Mouse (Mus musculus): Measurements from ENCODE around the gene Wdr1. TPM values are rescaled to one million over a fixed set of nuclear protein-coding genes. Genes with fewer than 3 reads are reported as not detected.

The Wdr1 gene
- total RNA-seq, 1 experiment, result 232 TPM

GRCm38 (mm10) chr5:38550221-38550768 is 12.7 kb downstream of the Wdr1 start:
- no peak overlapping the region for H3K4me3 ChIP-seq (ENCODE audit: insufficient read depth in 1 of 2, low read depth in 1 of 2, low read length in 2 of 2, poor library complexity in 1 of 2, severe bottlenecking in 1 of 2)
- no peak for DNase-seq (ENCODE audit: low read depth, low spot score)
- H3K36me3 ChIP-seq (ENCODE audit: control insufficient read depth, insufficient read depth, low read length, poor library complexity, severe bottlenecking), result peaks cover 61% of the 10 kb centered on the region
- in situ Hi-C loops (cut with MboI; ENCODE audit: low sequenced_read_pairs in 2 of 2, unreplicated experiment in 2 of 2), result no loop called here
- H3K4me1 ChIP-seq (ENCODE audit: control insufficient read depth in 2 of 2, insufficient read depth in 2 of 2, low read length in 2 of 2, poor library complexity in 1 of 2), result peaks cover 0 to 18% of the 10 kb centered on the region in 2 experiments; a peak in 2 of 4 replicates
- H3K9ac ChIP-seq (ENCODE audit: insufficient read depth, low read depth, low read length, poor library complexity, severe bottlenecking), result no peak overlapping the region
- H3K27ac ChIP-seq (ENCODE audit: insufficient read depth, low read depth, low read length, poor library complexity, severe bottlenecking), result no peak overlapping the region
- H3K9me3 ChIP-seq (ENCODE audit: control insufficient read depth, insufficient read depth, low read depth, low read length), result no peaks in the 10 kb centered on the region
- TF ChIP-seq CHD2 (IDR thresholded peaks at IDR 0.05; ENCODE audit: low read depth, low read length) (no peak), MAFK (IDR thresholded peaks at IDR 0.05; ENCODE audit: insufficient read depth, low read depth, low read length) (no peak), ZC3H11A (IDR thresholded peaks at IDR 0.05; ENCODE audit: borderline replicate concordance, low read depth, low read length) (no peak), HCFC1 (IDR thresholded peaks at IDR 0.05; ENCODE audit: borderline replicate concordance, insufficient read depth, low read length) (no peak), ZNF384 (IDR thresholded peaks at IDR 0.05; ENCODE audit: low read depth, low read length) (no peak)

GRCm38 (mm10) chr5:38549461-38549909 is 13.5 kb downstream of the Wdr1 start:
- no peak overlapping the region for H3K27ac ChIP-seq (ENCODE audit: insufficient read depth, low read depth, low read length, poor library complexity, severe bottlenecking)
- peaks cover 59% of the 10 kb centered on the region for H3K36me3 ChIP-seq (ENCODE audit: control insufficient read depth, insufficient read depth, low read length, poor library complexity, severe bottlenecking)
- TF ChIP-seq CHD2 (IDR thresholded peaks at IDR 0.05; ENCODE audit: low read depth, low read length), result no peak
- TF ChIP-seq MAFK (IDR thresholded peaks at IDR 0.05; ENCODE audit: insufficient read depth, low read depth, low read length), result no peak
- TF ChIP-seq HCFC1 (IDR thresholded peaks at IDR 0.05; ENCODE audit: borderline replicate concordance, insufficient read depth, low read length), result no peak
- no peak for TF ChIP-seq ZC3H11A (IDR thresholded peaks at IDR 0.05; ENCODE audit: borderline replicate concordance, low read depth, low read length)
- TF ChIP-seq ZNF384 (IDR thresholded peaks at IDR 0.05; ENCODE audit: low read depth, low read length), result no peak
- H3K4me3 ChIP-seq (ENCODE audit: insufficient read depth in 1 of 2, low read depth in 1 of 2, low read length in 2 of 2, poor library complexity in 1 of 2, severe bottlenecking in 1 of 2), result no peak overlapping the region
- H3K9me3 ChIP-seq (ENCODE audit: control insufficient read depth, insufficient read depth, low read depth, low read length), result no peaks in the 10 kb centered on the region
- peaks cover 0 to 11% of the 10 kb centered on the region in 2 experiments; a peak in 2 of 4 replicates for H3K4me1 ChIP-seq (ENCODE audit: control insufficient read depth in 2 of 2, insufficient read depth in 2 of 2, low read length in 2 of 2, poor library complexity in 1 of 2)
- H3K9ac ChIP-seq (ENCODE audit: insufficient read depth, low read depth, low read length, poor library complexity, severe bottlenecking), result no peak overlapping the region
- DNase-seq (ENCODE audit: low read depth, low spot score), result no peak
- in situ Hi-C loops (cut with MboI; ENCODE audit: low sequenced_read_pairs in 2 of 2, unreplicated experiment in 2 of 2), result no loop called here

GRCm38 (mm10) chr5:38547375-38547774 is 15.6 kb downstream of the Wdr1 start:
- no peak for DNase-seq (ENCODE audit: low read depth, low spot score)
- no peak for TF ChIP-seq HCFC1 (IDR thresholded peaks at IDR 0.05; ENCODE audit: borderline replicate concordance, insufficient read depth, low read length)
- in situ Hi-C loops (cut with MboI; ENCODE audit: low sequenced_read_pairs in 2 of 2, unreplicated experiment in 2 of 2), result no loop called here
- H3K27ac ChIP-seq (ENCODE audit: insufficient read depth, low read depth, low read length, poor library complexity, severe bottlenecking), result no peak overlapping the region
- no peaks in the 10 kb centered on the region for H3K9me3 ChIP-seq (ENCODE audit: control insufficient read depth, insufficient read depth, low read depth, low read length)
- no peaks in the 10 kb centered on the region; a peak in 1 of 4 replicates for H3K4me1 ChIP-seq (ENCODE audit: control insufficient read depth in 2 of 2, insufficient read depth in 2 of 2, low read length in 2 of 2, poor library complexity in 1 of 2)
- no peak overlapping the region for H3K9ac ChIP-seq (ENCODE audit: insufficient read depth, low read depth, low read length, poor library complexity, severe bottlenecking)
- H3K4me3 ChIP-seq (ENCODE audit: insufficient read depth in 1 of 2, low read depth in 1 of 2, low read length in 2 of 2, poor library complexity in 1 of 2, severe bottlenecking in 1 of 2), result no peak overlapping the region
- peaks cover 72% of the 10 kb centered on the region for H3K36me3 ChIP-seq (ENCODE audit: control insufficient read depth, insufficient read depth, low read length, poor library complexity, severe bottlenecking)

GRCm38 (mm10) chr5:38544423-38545415 is 18.3 kb downstream of the Wdr1 start:
- TF ChIP-seq HCFC1 (IDR thresholded peaks at IDR 0.05; ENCODE audit: borderline replicate concordance, insufficient read depth, low read length) (no peak), MAFK (IDR thresholded peaks at IDR 0.05; ENCODE audit: insufficient read depth, low read depth, low read length) (no peak), ZC3H11A (IDR thresholded peaks at IDR 0.05; ENCODE audit: borderline replicate concordance, low read depth, low read length) (no peak), CHD2 (IDR thresholded peaks at IDR 0.05; ENCODE audit: low read depth, low read length) (no peak), ZNF384 (IDR thresholded peaks at IDR 0.05; ENCODE audit: low read depth, low read length) (no peak)
- H3K4me3 ChIP-seq (ENCODE audit: insufficient read depth in 1 of 2, low read depth in 1 of 2, low read length in 2 of 2, poor library complexity in 1 of 2, severe bottlenecking in 1 of 2), result no peak overlapping the region
- H3K4me1 ChIP-seq (ENCODE audit: control insufficient read depth in 2 of 2, insufficient read depth in 2 of 2, low read length in 2 of 2, poor library complexity in 1 of 2), result no peaks in the 10 kb centered on the region; a peak in 1 of 4 replicates
- peaks cover 78% of the 10 kb centered on the region for H3K36me3 ChIP-seq (ENCODE audit: control insufficient read depth, insufficient read depth, low read length, poor library complexity, severe bottlenecking)
- no peak overlapping the region for H3K27ac ChIP-seq (ENCODE audit: insufficient read depth, low read depth, low read length, poor library complexity, severe bottlenecking)
- in situ Hi-C loops (cut with MboI; ENCODE audit: low sequenced_read_pairs in 2 of 2, unreplicated experiment in 2 of 2), result no loop called here
- no peak overlapping the region for H3K9ac ChIP-seq (ENCODE audit: insufficient read depth, low read depth, low read length, poor library complexity, severe bottlenecking)
- DNase-seq (ENCODE audit: low read depth, low spot score), result no peak
- no peaks in the 10 kb centered on the region for H3K9me3 ChIP-seq (ENCODE audit: control insufficient read depth, insufficient read depth, low read depth, low read length)

Data from ES-E14 (cell line).